Mouse (Mus musculus) cerebellum, postnatal 36 days (tissue): Measurements from ENCODE around the gene Cstad.

Source experiments
- DNase-seq, 2 experiments: peaks; one replicate each; pipeline ENCODE4 v3.0.0; 2021 to 2022; ENCODE audit warnings: mixed read lengths in 2 of 2

Gene Cstad

DNA sequence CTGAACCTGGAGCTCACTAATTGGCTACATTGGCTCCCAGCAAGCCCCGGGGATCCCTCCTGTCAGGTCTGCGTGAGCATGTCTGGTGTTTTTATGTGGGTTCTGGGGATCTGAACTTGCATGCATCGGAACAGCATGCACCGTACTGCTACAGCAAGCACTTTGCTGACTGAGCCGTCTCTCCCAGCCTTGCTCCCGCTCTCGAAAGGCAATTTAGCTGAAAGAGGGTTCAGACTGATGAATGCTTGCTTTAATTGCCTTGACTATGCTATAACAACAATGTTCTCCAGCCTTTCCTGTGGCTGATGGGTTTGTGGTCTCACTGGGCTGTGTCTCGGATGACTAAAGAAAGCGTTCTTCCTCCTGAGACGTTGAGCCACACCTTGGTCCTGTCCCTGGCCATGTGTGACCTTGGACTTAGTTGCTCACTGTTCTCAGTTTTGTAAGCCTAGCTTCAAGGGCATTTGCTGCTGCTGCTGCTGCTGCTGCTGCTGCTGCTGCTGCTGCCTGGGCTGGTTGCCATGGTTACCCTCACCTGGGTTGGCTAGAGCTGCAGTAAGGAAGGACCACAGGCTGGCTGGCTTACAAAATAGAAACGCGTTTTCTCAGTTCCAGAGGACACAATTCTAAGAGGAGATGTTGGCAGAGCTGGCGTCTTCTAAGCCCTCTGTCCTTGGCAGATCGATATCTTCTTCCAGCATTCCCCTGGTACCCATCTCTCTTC, 34.4 kb downstream of the Cstad start:
- no peak for DNase-seq

- DNase-seq, result no peak
Observed at GRCm38 (mm10) chr2:30629860-30630259, 35.0 kb downstream of the Cstad start.

DNA sequence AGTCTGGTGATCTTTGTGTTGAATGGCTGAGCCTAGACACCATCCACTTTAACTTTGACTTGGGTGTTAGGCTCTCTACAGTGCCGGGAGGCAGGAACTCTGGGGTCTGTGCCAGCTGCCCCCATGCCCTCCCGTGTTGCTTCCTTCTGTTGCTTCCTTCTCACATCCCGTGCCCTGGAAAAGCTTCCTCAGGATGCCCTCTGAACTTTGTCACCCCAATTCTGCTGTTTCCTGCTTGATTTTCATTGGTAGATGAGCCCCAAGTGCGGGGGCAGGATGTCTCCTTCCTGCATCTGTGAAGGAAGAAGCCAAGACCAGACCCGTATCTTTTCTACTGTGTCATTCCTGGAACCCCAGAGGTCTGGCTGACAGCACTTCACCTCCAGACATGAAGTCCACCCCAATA, 41.4 kb downstream of the Cstad start:
- DNase-seq, result no peak

GRCm38 (mm10) chr2:30637991-30638390, 43.2 kb downstream of the Cstad start:
- DNase-seq, result no peak

- DNase-seq, result no peak
Observed at GRCm38 (mm10) chr2:30640021-30640481, 45.2 kb downstream of the Cstad start.

- no peak for DNase-seq
Observed at GRCm38 (mm10) chr2:30642810-30643209, 48.0 kb downstream of the Cstad start.

DNA sequence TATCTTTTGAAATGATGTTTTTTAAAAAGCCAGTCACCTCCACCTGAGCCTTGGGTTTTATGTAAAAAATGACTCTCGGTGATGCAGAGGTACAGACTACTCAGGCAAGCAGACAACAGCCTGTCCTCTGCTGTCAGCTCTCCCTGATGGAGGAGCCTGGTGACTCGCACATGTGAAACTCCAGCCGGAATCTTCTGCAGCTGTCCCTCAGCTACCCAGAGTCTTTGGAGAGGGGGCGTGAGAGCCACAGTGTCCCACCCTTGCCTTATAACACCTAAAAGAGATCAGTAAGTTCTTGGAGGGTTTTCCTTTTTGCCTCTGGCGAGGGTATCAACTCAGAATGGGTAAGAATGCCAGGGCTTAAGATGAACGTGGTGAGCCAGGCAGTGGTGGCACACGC, 48.6 kb downstream of the Cstad start:
- DNase-seq, result no peak

GRCm38 (mm10) chr2:30646833-30647232, 52.0 kb downstream of the Cstad start:
- peak; percentile 37 to 44 for DNase-seq

GRCm38 (mm10) chr2:30647303-30647881, 52.6 kb downstream of the Cstad start:
- no peak for DNase-seq

DNA sequence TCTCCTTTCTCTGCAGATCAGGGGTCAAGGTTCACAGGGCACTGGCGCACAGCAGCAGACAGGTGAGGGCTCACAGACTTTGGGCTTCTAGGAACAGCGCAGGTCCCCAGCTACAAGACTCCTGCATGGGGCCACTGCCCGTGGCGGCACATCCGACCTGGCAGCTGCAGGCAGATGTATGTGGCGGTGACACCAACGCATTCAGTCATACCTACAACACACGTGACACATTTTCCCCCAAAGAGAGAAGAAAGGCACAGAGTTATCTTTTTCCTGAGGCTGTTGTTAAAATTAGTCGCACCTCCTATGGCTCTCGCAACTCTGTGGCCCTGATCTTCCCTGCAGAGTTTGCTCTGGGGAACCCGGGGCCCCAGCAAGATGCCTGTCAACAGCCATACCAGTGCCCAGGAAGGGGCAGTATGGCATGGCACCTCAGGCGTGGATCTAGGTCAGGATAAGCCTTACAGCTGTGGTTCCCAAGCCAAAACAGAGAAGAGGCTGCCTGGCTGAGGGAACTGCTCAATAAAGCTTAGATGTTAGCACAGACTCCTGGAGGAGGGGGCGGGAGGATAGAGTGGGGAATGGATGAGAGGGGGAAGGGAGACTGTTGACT, 53.1 kb downstream of the Cstad start:
- DNase-seq, result no peak

GRCm38 (mm10) chr2:30650249-30650648, 55.4 kb downstream of the Cstad start:
- no peak for DNase-seq

GRCm38 (mm10) chr2:30651831-30652230, 57.0 kb downstream of the Cstad start:
- DNase-seq, result no peak

DNA sequence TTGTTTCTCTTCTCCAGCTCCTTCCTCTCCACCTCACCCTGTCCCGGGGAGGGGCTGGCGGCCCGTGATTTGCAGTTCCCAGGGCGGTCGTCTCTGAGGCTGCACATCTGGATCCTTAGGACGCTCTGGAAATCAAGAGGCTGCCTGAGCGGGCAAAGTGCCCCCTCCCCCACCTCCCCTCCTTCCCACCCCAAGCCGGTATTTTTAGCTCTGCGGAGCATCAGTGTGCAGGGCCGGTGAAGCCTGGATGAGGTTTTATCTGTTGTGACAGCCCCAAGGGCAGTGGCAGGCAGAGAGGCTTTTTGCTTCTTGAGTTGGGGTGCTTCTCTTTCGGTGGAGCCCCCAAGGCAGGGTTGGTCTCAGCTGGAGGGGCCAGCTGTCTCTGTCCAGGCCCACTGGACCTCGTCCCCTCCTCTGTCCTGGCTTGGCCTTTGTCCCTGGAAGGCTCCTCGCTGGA, 57.8 kb downstream of the Cstad start:
- no peak for DNase-seq

- DNase-seq, result no peak
Observed at GRCm38 (mm10) chr2:30653046-30653445, 58.2 kb downstream of the Cstad start.

DNA sequence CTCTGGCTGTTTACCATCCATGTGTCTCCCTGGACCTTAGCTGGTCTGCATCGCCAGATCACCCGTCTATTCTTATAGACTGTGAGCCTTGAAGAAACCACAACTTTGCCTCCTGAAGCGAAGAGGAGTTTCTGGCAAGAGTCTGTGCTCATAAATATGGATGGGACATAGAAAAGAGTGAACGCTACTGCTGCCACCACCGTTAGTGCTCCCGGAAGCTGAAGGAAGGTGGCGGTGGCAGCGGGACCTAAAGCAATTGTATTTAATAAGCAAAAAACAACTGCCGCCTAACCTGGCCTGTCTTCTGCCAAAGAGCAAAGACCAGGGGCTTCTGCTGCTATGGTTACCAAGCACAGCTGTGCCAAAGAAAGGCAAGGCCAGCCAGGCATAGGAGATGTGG, 59.3 kb downstream of the Cstad start:
- no peak for DNase-seq

DNA sequence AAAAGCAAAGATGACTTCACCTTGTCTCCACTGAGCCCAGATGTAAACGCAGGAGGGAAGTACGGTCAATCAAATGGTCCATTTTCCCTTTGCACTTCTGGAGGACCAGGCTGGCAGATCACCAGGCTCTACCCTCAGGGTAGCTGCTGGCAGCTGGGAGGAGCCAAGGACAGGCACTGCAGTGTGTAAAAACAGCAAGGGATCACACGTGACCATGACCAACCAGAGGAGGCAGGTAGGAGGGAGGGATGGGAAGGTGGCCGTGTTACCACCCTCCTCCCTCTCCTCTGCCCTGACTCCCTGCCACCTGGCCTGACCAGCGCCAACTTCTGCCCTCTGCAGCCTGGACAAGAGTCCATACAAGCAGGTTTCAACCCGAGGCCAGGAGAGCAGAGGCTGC, 59.7 kb downstream of the Cstad start:
- no peak for DNase-seq

GRCm38 (mm10) chr2:30655746-30656145, 60.9 kb downstream of the Cstad start:
- DNase-seq, result no peak

- DNase-seq, result no peak
Observed at GRCm38 (mm10) chr2:30656711-30657555, 62.1 kb downstream of the Cstad start.

DNA sequence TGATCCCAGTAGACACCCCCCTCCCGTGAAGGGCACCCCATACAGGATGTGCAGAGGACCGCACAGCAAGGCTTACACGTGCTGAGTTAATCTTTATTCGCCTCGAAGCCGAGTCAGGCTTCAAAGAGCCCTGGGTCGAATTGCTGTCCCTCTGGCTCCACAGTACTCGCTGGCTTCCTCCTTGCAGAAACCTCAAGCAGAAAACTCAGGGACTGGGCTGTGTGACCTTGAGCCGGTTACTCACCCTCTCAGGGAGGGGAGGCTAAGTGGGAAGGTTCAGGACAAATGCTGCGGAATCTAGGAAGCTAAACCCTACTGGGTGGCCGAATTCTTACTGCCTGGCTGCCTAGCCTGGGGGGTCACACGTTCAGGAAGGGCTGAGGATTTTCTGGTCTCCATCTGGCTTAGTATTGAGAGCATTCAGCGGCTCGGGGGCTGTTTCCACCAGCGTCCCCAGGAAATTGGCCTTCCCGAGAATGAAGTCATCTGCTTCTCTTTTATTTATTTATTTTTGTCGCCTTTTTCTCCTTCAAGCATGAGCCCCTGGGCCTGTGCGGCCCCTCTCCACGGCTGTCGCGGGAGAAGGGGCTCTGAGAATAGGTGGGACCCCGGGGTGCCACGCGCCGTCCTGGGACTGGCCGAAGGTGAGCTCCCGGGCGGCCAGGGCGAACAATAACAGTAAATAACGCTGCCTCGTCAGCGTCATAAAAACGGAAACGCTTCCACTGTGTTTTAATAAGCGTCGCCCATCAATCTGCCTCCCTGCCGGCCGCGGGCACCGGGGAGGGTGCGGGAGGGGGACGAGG, 63.0 kb downstream of the Cstad start:
- DNase-seq, result peak; percentile 47 to 54

- DNase-seq, result peak; percentile 100
Observed at GRCm38 (mm10) chr2:30658480-30658843, 63.6 kb downstream of the Cstad start.
